Mouse (Mus musculus): ENCODE data around the gene Arl6ip4. TPM values are rescaled to one million over a fixed set of nuclear protein-coding genes. Genes with fewer than 3 reads are reported as not detected.

Gene Arl6ip4
- polyA plus RNA-seq (2015; fragmentation: Illumina TruSeq; extraction: RNeasy Lipid Tissue Mini Kit (QIAGEN cat#74804); ENCODE audit: insufficient read depth, low read depth, low replicate concordance) = 23.1 TPM

DNA sequence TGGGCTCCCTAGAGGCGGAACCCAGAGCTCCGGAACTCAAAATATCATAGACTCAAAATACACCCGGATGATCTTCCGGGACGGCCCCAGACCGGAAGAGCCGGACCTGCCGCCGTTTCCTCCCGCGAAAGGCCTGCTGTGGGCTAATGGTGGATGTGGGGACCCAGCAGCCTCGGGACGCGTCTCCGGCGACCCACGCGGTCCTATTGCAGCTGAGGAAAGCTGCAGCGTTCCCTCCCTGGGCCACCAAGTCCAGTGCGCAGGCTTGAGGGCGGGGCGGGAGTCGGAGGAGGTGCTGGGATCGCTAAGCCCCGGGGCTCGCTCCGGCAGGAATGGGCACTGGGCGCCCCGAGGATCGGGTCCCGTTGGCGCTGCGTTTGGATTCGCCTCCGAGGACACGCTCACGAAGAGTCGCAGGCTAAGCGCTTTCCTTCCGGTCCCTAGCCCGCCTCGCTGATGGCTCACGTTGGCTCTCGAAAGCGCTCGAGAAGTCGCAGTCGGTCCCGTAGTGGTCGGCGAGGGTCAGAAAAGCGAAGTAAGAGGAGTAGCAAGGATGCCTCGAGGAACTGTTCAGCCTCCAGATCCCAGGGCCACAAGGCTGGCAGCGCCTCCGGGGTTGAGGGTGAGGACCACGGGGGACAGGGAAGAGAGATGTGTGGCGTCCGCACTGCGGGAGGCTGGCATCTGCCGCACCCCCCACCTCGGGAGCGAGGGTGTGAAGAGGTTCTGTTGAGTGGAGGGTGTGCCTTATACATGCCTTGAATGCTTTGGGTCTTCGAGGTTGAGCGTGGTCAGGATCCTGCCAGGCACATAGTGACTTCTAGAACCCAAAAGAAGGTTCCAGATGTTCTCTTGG is at the start of gene Arl6ip4:
Gene Arl6ip4 (plus strand): TSS at position 100 of the 856 bp plus-strand sequence.

GRCm38 (mm10) chr5:124095596-124096232 is 20.2 kb upstream of the Arl6ip4 start, which contains the start of gene Abcb9:
Gene Abcb9 (minus strand): TSS chr5:124095798.

DNA sequence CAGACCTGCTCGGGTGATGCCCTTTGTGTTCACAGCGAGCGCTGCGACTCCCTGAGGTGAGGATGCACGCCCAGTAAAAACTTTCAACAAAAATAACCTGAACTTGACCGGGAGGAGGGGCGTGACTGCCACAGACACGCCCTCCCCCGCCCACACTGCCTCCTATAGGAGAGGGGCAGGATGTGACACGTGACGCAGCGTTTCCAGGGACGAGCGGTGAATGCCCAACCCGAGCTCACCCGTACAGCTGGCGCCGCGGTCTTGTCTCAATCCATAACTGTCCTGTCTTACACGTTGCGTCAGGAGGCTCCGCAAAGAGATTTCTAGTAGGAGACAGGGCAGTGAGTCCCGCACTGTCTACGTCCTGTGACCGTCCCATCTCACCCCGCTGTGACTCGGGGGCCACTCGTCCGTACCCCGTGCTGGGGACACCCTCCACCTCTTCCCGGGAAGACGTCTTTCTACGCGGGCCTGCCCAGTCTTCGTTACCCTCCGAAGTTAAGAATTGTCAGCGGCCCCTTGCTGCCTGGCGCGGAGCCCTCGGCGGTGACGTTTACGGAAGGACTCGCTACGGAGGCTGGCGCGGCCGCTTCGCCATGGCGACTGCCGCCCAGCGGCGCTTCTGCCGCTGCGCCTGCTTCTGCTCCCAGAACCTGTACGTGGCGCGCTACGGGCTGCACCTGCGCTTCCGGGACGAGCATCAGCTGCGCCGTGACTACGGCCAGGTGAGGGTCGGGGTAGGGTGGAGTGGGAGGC is 4.0 kb upstream of the Arl6ip4 start, which contains the start of gene Ogfod2:
Gene Ogfod2 (plus strand): TSS at position 556 of the 756 bp plus-strand sequence.

Other genes starting within 250 kb of the Arl6ip4 start
- gene Hcar1, start 236.1 kb upstream of the Arl6ip4 start, polyA plus RNA-seq (2015; fragmentation: Illumina TruSeq; extraction: RNeasy Lipid Tissue Mini Kit (QIAGEN cat#74804); ENCODE audit: insufficient read depth, low read depth, low replicate concordance) = 0.41 TPM
- gene Denr, start 208.9 kb upstream of the Arl6ip4 start, polyA plus RNA-seq (2015; fragmentation: Illumina TruSeq; extraction: RNeasy Lipid Tissue Mini Kit (QIAGEN cat#74804); ENCODE audit: insufficient read depth, low read depth, low replicate concordance) = 7.8 TPM
- gene Gm43518, start 188.7 kb upstream of the Arl6ip4 start, polyA plus RNA-seq (2015; fragmentation: Illumina TruSeq; extraction: RNeasy Lipid Tissue Mini Kit (QIAGEN cat#74804); ENCODE audit: insufficient read depth, low read depth, low replicate concordance) = not detected
- gene Ccdc62, start 185.4 kb upstream of the Arl6ip4 start, polyA plus RNA-seq (2015; fragmentation: Illumina TruSeq; extraction: RNeasy Lipid Tissue Mini Kit (QIAGEN cat#74804); ENCODE audit: insufficient read depth, low read depth, low replicate concordance) = 3.9 TPM
- gene Hip1r, start 142.5 kb upstream of the Arl6ip4 start, polyA plus RNA-seq (2015; fragmentation: Illumina TruSeq; extraction: RNeasy Lipid Tissue Mini Kit (QIAGEN cat#74804); ENCODE audit: insufficient read depth, low read depth, low replicate concordance) = 11.9 TPM
- 4.9 TPM for gene Vps37b, start 83.8 kb upstream of the Arl6ip4 start, polyA plus RNA-seq (2015; fragmentation: Illumina TruSeq; extraction: RNeasy Lipid Tissue Mini Kit (QIAGEN cat#74804); ENCODE audit: insufficient read depth, low read depth, low replicate concordance)
- gene Abcb9, start 20.3 kb upstream of the Arl6ip4 start, polyA plus RNA-seq (2015; fragmentation: Illumina TruSeq; extraction: RNeasy Lipid Tissue Mini Kit (QIAGEN cat#74804); ENCODE audit: insufficient read depth, low read depth, low replicate concordance) = 3.9 TPM
- 19.6 TPM for gene Ogfod2, start 3.8 kb upstream of the Arl6ip4 start, polyA plus RNA-seq (2015; fragmentation: Illumina TruSeq; extraction: RNeasy Lipid Tissue Mini Kit (QIAGEN cat#74804); ENCODE audit: insufficient read depth, low read depth, low replicate concordance)
- gene Pitpnm2, start 133.7 kb downstream of the Arl6ip4 start, polyA plus RNA-seq (2015; fragmentation: Illumina TruSeq; extraction: RNeasy Lipid Tissue Mini Kit (QIAGEN cat#74804); ENCODE audit: insufficient read depth, low read depth, low replicate concordance) = 13.0 TPM
- 1.5 TPM for gene Mphosph9, start 211.9 kb downstream of the Arl6ip4 start, polyA plus RNA-seq (2015; fragmentation: Illumina TruSeq; extraction: RNeasy Lipid Tissue Mini Kit (QIAGEN cat#74804); ENCODE audit: insufficient read depth, low read depth, low replicate concordance)
- 1.3 TPM for gene 2810006K23Rik, start 212.0 kb downstream of the Arl6ip4 start, polyA plus RNA-seq (2015; fragmentation: Illumina TruSeq; extraction: RNeasy Lipid Tissue Mini Kit (QIAGEN cat#74804); ENCODE audit: insufficient read depth, low read depth, low replicate concordance)
- 42.0 TPM for gene Cdk2ap1, start 247.0 kb downstream of the Arl6ip4 start, polyA plus RNA-seq (2015; fragmentation: Illumina TruSeq; extraction: RNeasy Lipid Tissue Mini Kit (QIAGEN cat#74804); ENCODE audit: insufficient read depth, low read depth, low replicate concordance)